Mouse (Mus musculus) CD4-positive, CD25-positive, alpha-beta regulatory T cell, adult 9 weeks (primary cell): ENCODE data around the gene Fbxw19. TPM values are rescaled to one million over a fixed set of nuclear protein-coding genes. Genes with fewer than 3 reads are reported as not detected.

ENCODE experiments used
- polyA plus RNA-seq: library from polyadenylated mRNA; unstranded; fragments of 100-300 nt; shearing (Covaris generic); gene quantifications from one replicate; pipeline ENCODE4 v1.2.1, GENCODE M21; 2017

Gene Fbxw19
- not detected for polyA plus RNA-seq

GRCm38 (mm10) chr9:109495775-109496174 is at the start of gene Fbxw19:
Fbxw19 (minus strand) TSS chr9:109495875.

GRCm38 (mm10) chr9:109449040-109449439 is 46.6 kb downstream of the Fbxw19 start, which contains the start of gene Fbxw16:
Fbxw16 (minus strand) TSS chr9:109449140.

Other genes with a start within 250 kb of the Fbxw19 start
- not detected for gene Fbxw14, start 208.2 kb downstream of the Fbxw19 start, polyA plus RNA-seq
- gene Fbxw28, start 156.2 kb downstream of the Fbxw19 start, polyA plus RNA-seq = not detected
- gene Fbxw22, start 91.6 kb downstream of the Fbxw19 start, polyA plus RNA-seq = not detected
- not detected for gene Fbxw16, start 46.7 kb downstream of the Fbxw19 start, polyA plus RNA-seq
- not detected for gene Fbxw15, start 72.4 kb upstream of the Fbxw19 start, polyA plus RNA-seq
- not detected for gene Fbxw24, start 130.2 kb upstream of the Fbxw19 start, polyA plus RNA-seq
- not detected for gene Fbxw25, start 168.8 kb upstream of the Fbxw19 start, polyA plus RNA-seq
- not detected for gene Fbxw18, start 206.8 kb upstream of the Fbxw19 start, polyA plus RNA-seq